ENCODE assay signal across 14 mouse cellular contexts in genomic region chr19:23044510-23045464, GRCm38 (mm10).
DNase-seq lines count a peak whose midpoint lies in the region; ATAC-seq and TF ChIP-seq lines count a peak whose summit lies in the region.
"Had no signal": no experiment of that assay in that cellular context is flagged by ENCODE, and none has a peak within 500 bp of the region (broad histone marks: within the 10 kb centered on the region; RNA-seq: fewer than 3 reads in every experiment).

No protein-coding gene starts in this region.

- no peak for TF ChIP-seq CTCF in lung, embryonic 14.5 days (IDR thresholded peaks at IDR 0.05; ENCODE audit: low read depth)
- TF ChIP-seq CTCF in lung, adult 2 months (IDR thresholded peaks at IDR 0.05; ENCODE audit: insufficient read depth, low read length), result no peak

- intact Hi-C loops in heart, postnatal 10 days (cut with DNase I), result no loop called here

- TF ChIP-seq POLR2A in lung, adult 2 months (IDR thresholded peaks at IDR 0.05; ENCODE audit: borderline replicate concordance, extremely low read depth, low read depth, low read length), result no peak

- no peaks in the 10 kb centered on the region for H3K4me1 ChIP-seq in lung, embryonic 14.5 days (ENCODE audit: insufficient read depth)
- peaks cover 4% of the 10 kb centered on the region; the same call in 1 of the 2 replicates for H3K4me1 ChIP-seq in lung, adult 2 months (ENCODE audit: control insufficient read depth, insufficient read depth, low read length)
- H3K4me1 ChIP-seq: forebrain, embryonic 10.5 days; limb, embryonic 12.5 days had no signal

- no peaks in the 10 kb centered on the region for H3K9me3 ChIP-seq in lung, embryonic 14.5 days (ENCODE audit: low read depth, low read length)
- H3K9me3 ChIP-seq: forebrain, embryonic 10.5 days; heart, embryonic 13.5 days; limb, embryonic 12.5 days had no signal

- H3K9ac ChIP-seq in lung, embryonic 14.5 days, result no peak overlapping the region
- H3K9ac ChIP-seq: heart, embryonic 13.5 days; limb, embryonic 12.5 days had no signal

- H3K27ac ChIP-seq in lung, embryonic 14.5 days (ENCODE audit: low read depth), result no peak overlapping the region
- H3K27ac ChIP-seq: forebrain, embryonic 10.5 days; heart, embryonic 13.5 days; limb, embryonic 12.5 days had no signal

- ATAC-seq in lung, embryonic 14.5 days (ENCODE audit: insufficient read depth), result no peak
- ATAC-seq: CD4-positive, CD25-positive, alpha-beta regulatory T cell, adult 4 months had no signal

- H3K4me3 ChIP-seq in lung, embryonic 14.5 days (ENCODE audit: low read depth, low read length), result no peak overlapping the region
- H3K4me3 ChIP-seq in lung, adult 2 months (replicated peaks; ENCODE audit: extremely low read depth, low read depth, low read length), result no peak overlapping the region
- H3K4me3 ChIP-seq: forebrain, embryonic 10.5 days; heart, embryonic 13.5 days; limb, embryonic 12.5 days had no signal

- no peak overlapping the region for H3K4me2 ChIP-seq in lung, embryonic 14.5 days
- H3K4me2 ChIP-seq: heart, embryonic 13.5 days; limb, embryonic 12.5 days had no signal

- H3K36me3 ChIP-seq in lung, embryonic 14.5 days (ENCODE audit: insufficient read depth), result no peaks in the 10 kb centered on the region
- H3K36me3 ChIP-seq: forebrain, embryonic 10.5 days; heart, embryonic 13.5 days; limb, embryonic 12.5 days had no signal

- DNase-seq in heart, adult 9 months (ENCODE audit: low spot score in 2 of 2), result peak; percentile 57 to 64
- no peak for DNase-seq in heart, postnatal 10 days
- DNase-seq in lung, embryonic 14.5 days, result peak; percentile 11
- no peak for DNase-seq in lung, adult 2 months
- peak; percentile 50 for DNase-seq in brain, adult 2 months (ENCODE audit: low read depth, low spot score)
- DNase-seq in right cerebral cortex, postnatal 25 days, result peak; percentile 46
- no peak for DNase-seq in spleen, postnatal 36 days (ENCODE audit: low spot score in 2 of 2)
- DNase-seq: cerebellum, postnatal 14 days; midbrain, embryonic 14.5 days; thymus, adult 2 months had no signal

- H3K27me3 ChIP-seq in lung, embryonic 14.5 days (ENCODE audit: insufficient read depth, low read length), result no peaks in the 10 kb centered on the region
- H3K27me3 ChIP-seq: heart, embryonic 13.5 days had no signal

- WGBS in lung, embryonic 14.5 days, result 60% methylated on average over 16 of the region's 16 CpGs
- 62% methylated on average over 16 of the region's 16 CpGs for WGBS in lung, adult 2 months

Comparison
In these comparisons a context has a peak if more than half of its experiments do, and no peak if none do; other contexts are left out.
1. DNase-seq: peak in heart, adult 9 months (2 of 2), lung, embryonic 14.5 days (single experiment), brain, adult 2 months (single experiment) and right cerebral cortex, postnatal 25 days (single experiment); none in heart, postnatal 10 days (0 of 2), lung, adult 2 months (single experiment) and spleen, postnatal 36 days (0 of 2).